Mouse (Mus musculus) liver, embryonic 14.5 days (tissue): ENCODE data around the gene Coq8b. TPM values are rescaled to one million over a fixed set of nuclear protein-coding genes. Genes with fewer than 3 reads are reported as not detected.
A peak's percentile ranks its signal among the peaks of the same experiment; 100 is the strongest.

Experiments used
- ATAC-seq: fragments of 200-750 bp; cut with Nextera tagmentation; 2 replicates; pipeline ENCODE4 v1.8.0; 2017; ENCODE audit warnings: moderate number of reproducible peaks, mild to moderate bottlenecking, moderate library complexity; ENCODE audit not compliant: insufficient read depth
- DNase-seq, 3 experiments: peaks; one replicate each; pipeline ENCODE4 v3.0.0-alpha.2; 2012 to 2013; ENCODE audit warnings: low read depth in 3 of 3, low spot score in 3 of 3
- H3K27ac ChIP-seq: fragments of 300-500 bp; sonication (generic); 2 replicates; pipeline ENCODE4 v1.5.1; 2014; ENCODE audit warnings: moderate library complexity, mild to moderate bottlenecking, control low read depth, inconsistent platforms
- H3K27me3 ChIP-seq: fragments of 300-500 bp; sonication (generic); 2 replicates; pipeline ENCODE4 v1.6.1; 2014; ENCODE audit warnings: mild to moderate bottlenecking, low read length, moderate library complexity; ENCODE audit not compliant: control insufficient read depth, insufficient read depth
- H3K36me3 ChIP-seq: fragments of 300-500 bp; sonication (generic); replicated peaks from 2 replicates; pipeline ENCODE4 v1.6.1; 2014; ENCODE audit warnings: low read depth; ENCODE audit not compliant: control insufficient read depth, insufficient read depth
- H3K4me1 ChIP-seq, 2 experiments: fragments of 200-500 bp in 1 of 2; fragments of 300-500 bp in 1 of 2; sonication (generic) in 1 of 2; replicated peaks; 2 replicates each; pipeline ENCODE4 v1.6.1; 2012 to 2014; ENCODE audit warnings: antibody characterized with exemption in 1 of 2, inconsistent platforms in 1 of 2, low read length in 1 of 2; ENCODE audit not compliant: control insufficient read depth in 2 of 2, insufficient read depth in 2 of 2
- H3K4me2 ChIP-seq: fragments of 300-500 bp; sonication (generic); 2 replicates; pipeline ENCODE4 v1.6.1; 2014; ENCODE audit warnings: low read depth, mild to moderate bottlenecking, control low read depth, moderate library complexity
- H3K4me3 ChIP-seq, 2 experiments: fragments of 200-500 bp in 1 of 2; fragments of 300-500 bp in 1 of 2; sonication (generic) in 1 of 2; 2 replicates each; pipeline ENCODE4 v1.5.1; 2012 to 2014; ENCODE audit warnings: low read depth in 2 of 2, low read length in 2 of 2, mild to moderate bottlenecking in 2 of 2, control low read depth in 1 of 2, inconsistent platforms in 1 of 2, moderate library complexity in 1 of 2; ENCODE audit not compliant: insufficient read depth in 1 of 2
- H3K9ac ChIP-seq: fragments of 300-500 bp; sonication (generic); replicated peaks from 2 replicates; pipeline ENCODE4 v1.6.1; 2014; ENCODE audit warnings: mild to moderate bottlenecking, control low read depth, moderate library complexity
- H3K9me3 ChIP-seq: fragments of 300-500 bp; sonication (generic); 2 replicates; pipeline ENCODE4 v1.6.1; 2016; ENCODE audit warnings: low read length, mixed read lengths; ENCODE audit not compliant: control insufficient read depth
- CTCF ChIP-seq: IDR thresholded peaks from 2 replicates; pipeline ENCODE4 v1.5.1; 2016; ENCODE audit warnings: antibody characterized with exemption, low read depth, control low read depth
- EP300 ChIP-seq: IDR thresholded peaks from 2 replicates; pipeline ENCODE4 v1.6.1; 2016; ENCODE audit warnings: antibody characterized with exemption, low read depth
- whole genome bisulfite sequencing: fragments of 180-500 bp; shearing (Covaris S2); extraction: QIAGEN DNeasy Blood & Tissue Kit; methylation state at CpG from one replicate; pipeline ENCODE4 v1.1.7; 2014; ENCODE audit not compliant: insufficient replicate concordance; 5-methylcytosine and 5-hydroxymethylcytosine counted together
- polyA plus RNA-seq, 2 experiments: library from polyadenylated mRNA; depleted of rRNA in 1 of 2; stranded (reverse) in 1 of 2; unstranded in 1 of 2; fragments of >200 nt; fragmentation: Nextera tagmentation in 1 of 2; extraction: Ambion mirVana in 1 of 2; gene quantifications; 2 replicates each; pipeline versions ENCODE4 v1.2.1 to v1.2.3; 2012 to 2014

The Coq8b gene
- polyA plus RNA-seq, 2 experiments: 9.3 to 17.7 TPM

DNA sequence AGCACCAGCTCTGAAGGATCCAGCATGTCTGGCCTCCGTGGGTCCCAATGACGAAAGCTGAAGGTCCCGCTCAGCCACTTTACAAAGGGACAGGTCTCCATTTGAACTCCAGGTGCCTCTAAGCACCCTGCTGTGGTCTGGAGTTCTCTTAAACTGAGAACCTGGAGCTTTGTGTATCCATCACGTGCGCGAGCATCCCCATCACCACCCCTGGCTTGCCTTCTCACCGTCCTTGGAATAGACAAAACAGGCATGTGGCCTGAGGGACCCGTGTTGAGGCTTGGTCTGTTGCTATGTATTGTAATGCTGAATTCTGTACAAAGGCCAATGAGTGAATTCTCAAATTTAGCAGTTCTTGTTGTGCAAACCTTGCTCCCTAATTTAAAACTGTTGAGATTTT lies 34.0 kb upstream of the Coq8b start:
- Histone ChIP-seq H3K4me3 (no peak overlapping the region), H3K27ac (no peak overlapping the region), H3K9ac (no peak overlapping the region), H3K36me3 (peaks cover 2% of the 10 kb centered on the region), H3K4me2 (no peak overlapping the region), H3K4me1 (peaks cover 11 to 16% of the 10 kb centered on the region in 2 experiments), H3K27me3 (no peaks in the 10 kb centered on the region), H3K9me3 (no peaks in the 10 kb centered on the region)
- DNase-seq: no peak
- TF ChIP-seq EP300 (no peak), CTCF (no peak)
- WGBS: 85% methylated on average over 8 of the region's 8 CpGs
- no peak for ATAC-seq

DNA sequence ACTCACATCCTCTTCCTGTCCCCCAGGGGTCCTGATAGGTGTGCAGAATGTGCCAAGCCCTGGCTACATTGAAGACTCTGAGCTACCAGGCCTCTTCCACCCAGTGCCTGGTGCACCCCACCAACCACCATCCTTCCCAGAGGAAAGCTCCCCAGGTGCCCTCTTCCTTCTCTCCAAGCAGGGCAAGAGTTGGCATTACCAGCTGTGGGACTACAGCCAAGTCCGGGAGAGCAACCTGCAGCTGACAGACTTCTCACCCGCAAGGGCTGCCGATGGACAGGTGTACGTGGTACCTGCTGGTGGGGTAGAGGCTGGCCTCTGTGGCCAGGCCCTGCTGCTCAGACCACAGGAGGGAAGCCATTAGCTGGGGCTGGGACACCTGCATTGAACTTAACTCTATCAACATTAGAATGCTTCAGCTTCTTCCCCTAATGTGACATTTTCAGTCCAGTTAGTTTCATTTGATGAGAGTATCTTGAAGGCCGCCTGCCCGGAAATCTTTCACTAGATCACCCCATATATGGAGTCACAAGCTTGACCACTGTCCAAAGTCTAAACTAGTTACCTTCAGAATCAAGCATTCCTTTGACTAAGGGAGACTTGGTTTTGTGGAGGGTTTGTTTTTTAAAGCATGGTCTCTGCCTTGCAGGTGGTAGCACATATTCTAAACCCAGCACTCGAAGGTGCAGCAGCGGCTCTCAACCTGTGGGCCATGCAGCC lies 28.9 kb upstream of the Coq8b start:
- WGBS: 79% methylated on average over 8 of the region's 8 CpGs
- H3K27me3 ChIP-seq: no peaks in the 10 kb centered on the region
- no peaks in the 10 kb centered on the region for H3K36me3 ChIP-seq
- no peak overlapping the region for H3K4me2 ChIP-seq
- TF ChIP-seq EP300 (no peak), CTCF (no peak)
- ATAC-seq (no peak), DNase-seq (no peak)
- H3K4me3 ChIP-seq: no peak overlapping the region
- H3K9me3 ChIP-seq: no peaks in the 10 kb centered on the region
- no peak overlapping the region for H3K9ac ChIP-seq
- H3K27ac ChIP-seq: no peak overlapping the region
- H3K4me1 ChIP-seq: no peaks in the 10 kb centered on the region

DNA sequence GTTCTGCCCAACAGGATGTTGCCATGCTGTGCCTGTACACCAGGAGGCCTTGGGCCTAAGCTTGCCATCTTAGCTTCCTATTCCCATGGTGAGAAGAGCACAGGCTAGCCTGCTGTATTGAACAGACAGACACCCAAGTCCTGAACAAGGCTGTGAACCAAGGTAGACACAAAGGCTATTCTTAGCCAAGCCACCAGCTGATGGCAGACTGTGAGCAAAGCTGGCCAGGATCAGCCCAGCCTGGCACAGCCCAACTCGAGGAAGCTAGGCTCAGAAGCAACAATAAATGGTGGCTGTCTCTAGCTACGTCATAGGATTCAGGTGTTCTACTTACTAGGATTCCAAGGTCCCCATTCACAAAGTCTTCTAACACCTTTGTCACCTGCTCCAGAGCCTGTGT lies 20.2 kb upstream of the Coq8b start:
- DNase-seq: no peak
- Histone ChIP-seq H3K27me3 (no peaks in the 10 kb centered on the region), H3K4me3 (no peak overlapping the region), H3K4me2 (no peak overlapping the region), H3K9ac (no peak overlapping the region), H3K4me1 (no peaks in the 10 kb centered on the region), H3K9me3 (no peaks in the 10 kb centered on the region), H3K36me3 (peaks cover 2% of the 10 kb centered on the region), H3K27ac (no peak overlapping the region)
- 77% methylated on average over 2 of the region's 2 CpGs for WGBS
- TF ChIP-seq EP300 (no peak), CTCF (no peak)
- no peak for ATAC-seq

DNA sequence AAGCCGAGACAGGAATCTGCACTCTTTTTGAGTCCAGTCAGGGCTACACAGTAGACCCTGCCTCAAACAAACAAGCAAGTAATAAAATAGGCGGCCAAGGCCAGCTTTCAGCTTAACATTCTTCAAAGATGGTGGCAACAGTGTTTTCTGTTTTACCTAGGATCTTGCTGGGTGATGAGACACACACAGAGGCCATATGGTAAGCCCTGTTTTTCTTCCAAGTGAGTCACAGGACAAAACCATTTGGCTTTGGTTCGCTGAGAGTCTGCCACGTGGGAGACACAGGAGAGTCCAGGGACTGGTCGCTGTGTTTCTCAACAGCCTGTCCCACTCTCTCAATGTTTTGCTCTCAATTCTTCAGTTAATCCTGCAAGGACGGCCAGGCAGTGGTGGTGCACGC lies 14.2 kb upstream of the Coq8b start:
- ATAC-seq: no peak
- peaks cover 2% of the 10 kb centered on the region for H3K36me3 ChIP-seq

DNA sequence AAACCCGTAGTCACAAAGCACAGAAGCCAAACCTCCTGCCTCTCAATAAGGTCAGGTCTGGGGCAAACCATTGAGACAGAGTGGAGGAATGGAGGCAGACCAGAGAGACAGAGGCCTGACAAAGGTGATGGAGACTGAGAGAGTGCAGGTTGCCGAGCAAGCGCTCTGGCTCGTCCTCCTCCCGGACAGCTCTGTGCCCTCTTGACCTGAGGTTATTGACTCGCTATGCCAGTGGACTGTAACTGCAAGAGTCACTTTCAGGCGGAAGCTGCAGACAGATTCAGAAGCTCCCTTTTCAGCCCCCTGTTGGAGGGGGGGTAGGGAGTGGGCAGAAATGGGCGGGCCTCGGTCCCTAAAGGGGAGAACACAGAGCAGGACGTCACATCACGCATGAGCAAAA lies 12.9 kb upstream of the Coq8b start:
- H3K4me2 ChIP-seq: no peak overlapping the region
- TF ChIP-seq EP300 (no peak), CTCF (no peak)
- no peak overlapping the region for H3K4me3 ChIP-seq
- H3K9me3 ChIP-seq: no peaks in the 10 kb centered on the region
- H3K4me1 ChIP-seq: peaks cover 13 to 30% of the 10 kb centered on the region in 2 experiments
- 72% methylated on average over 11 of the region's 11 CpGs for whole genome bisulfite sequencing
- no peak overlapping the region for H3K27ac ChIP-seq
- no peak overlapping the region for H3K9ac ChIP-seq
- ATAC-seq: peak; percentile 31; the same call in 1 of the 2 replicates
- H3K27me3 ChIP-seq: no peaks in the 10 kb centered on the region
- DNase-seq: no peak
- peaks cover 2% of the 10 kb centered on the region for H3K36me3 ChIP-seq

More for the DNA sequence above, 14.2 kb upstream of the Coq8b start:
- TF ChIP-seq EP300: no peak
- no peak for TF ChIP-seq CTCF
- no peak overlapping the region for H3K4me3 ChIP-seq
- no peak for DNase-seq
- no peaks in the 10 kb centered on the region for H3K9me3 ChIP-seq
- H3K27ac ChIP-seq: no peak overlapping the region
- WGBS: 73% methylated on average over 7 of the region's 7 CpGs
- no peak overlapping the region for H3K4me2 ChIP-seq
- H3K27me3 ChIP-seq: no peaks in the 10 kb centered on the region
- H3K9ac ChIP-seq: no peak overlapping the region
- H3K4me1 ChIP-seq: peaks cover 10 to 21% of the 10 kb centered on the region in 2 experiments
